Mouse (Mus musculus): ENCODE results near the gene Cog5. TPM values are rescaled to one million over a fixed set of nuclear protein-coding genes. Genes with fewer than 3 reads are reported as not detected.
"Not testable (repeated sequence)": the region's sequence is repeated elsewhere in the genome, so short reads cannot be mapped to it uniquely, and the experiment has no call there.

Gene Cog5
- total RNA-seq (2021) = 10 to 100 TPM; 55.2 to 56.0 TPM
- long read RNA-seq, experiment 1, partial matches to known transcripts = 9 of 16 reads
- long read RNA-seq, experiment 1, other reads (novel, unspliced or antisense) = 4 of 16 reads
- long read RNA-seq, experiment 2, transcript Cog5-201 (23 exons, 2,997 nt) = major isoform, 5 of 25 reads
- long read RNA-seq, experiment 2, partial matches to known transcripts = 16 of 25 reads
- long read RNA-seq, experiment 2, other reads (novel, unspliced or antisense) = 3 of 25 reads

DNA sequence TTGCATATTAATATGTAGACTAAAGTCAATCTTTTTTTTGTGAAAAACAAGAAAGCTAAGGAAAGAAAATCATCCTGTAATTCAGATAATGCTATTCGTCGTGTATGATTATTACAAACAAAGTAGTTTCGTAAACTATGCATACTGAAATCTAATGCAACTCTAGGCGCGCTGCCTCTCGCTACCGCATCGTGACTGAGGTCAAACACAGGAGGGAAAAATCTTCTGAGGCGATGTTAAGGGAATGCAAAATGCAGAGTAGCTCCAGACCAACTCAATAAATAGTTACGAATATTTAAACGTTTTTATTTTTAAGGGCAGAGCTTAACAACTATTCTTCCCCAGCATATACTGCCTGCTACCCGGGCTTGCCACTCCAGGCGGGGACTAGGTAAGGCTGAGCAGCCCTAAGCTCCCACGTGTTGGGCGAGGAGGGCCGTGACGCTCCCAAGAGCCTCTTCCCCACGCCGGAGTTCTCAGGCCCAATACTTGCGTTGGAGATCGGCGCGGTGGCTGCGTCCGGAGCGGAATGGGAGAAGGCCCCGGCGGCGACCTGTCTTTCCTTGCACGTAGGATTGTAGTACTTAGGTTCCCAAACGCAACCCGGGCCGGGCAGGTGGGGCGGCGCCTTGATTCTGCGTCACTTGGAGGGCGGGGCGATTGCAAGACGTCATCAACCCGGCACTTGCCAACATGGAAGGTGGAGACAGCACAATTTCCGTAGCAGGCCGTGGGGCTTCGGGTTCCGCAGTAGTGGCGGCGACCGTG is at the start of gene Cog5, which contains the start of gene Dus4l:
TSS of gene Cog5 (plus strand) at position 673 of the 768 bp plus-strand sequence.
TSS of gene Dus4l (minus strand) at position 630 of the 768 bp plus-strand sequence.
- peak; percentile 96 to 99 for DNase-seq
- intact Hi-C loops (cut with DNase I) = loop anchor here (5.0 kb wide), 1 partner anchor 157 kb away; the partner anchor contains the start of gene Cbll1

- DNase-seq = no peak
- intact Hi-C loops (cut with DNase I) = no loop called here
Measured at GRCm38 (mm10) chr12:31604894-31605293, 49.8 kb upstream of the Cog5 start.

DNA sequence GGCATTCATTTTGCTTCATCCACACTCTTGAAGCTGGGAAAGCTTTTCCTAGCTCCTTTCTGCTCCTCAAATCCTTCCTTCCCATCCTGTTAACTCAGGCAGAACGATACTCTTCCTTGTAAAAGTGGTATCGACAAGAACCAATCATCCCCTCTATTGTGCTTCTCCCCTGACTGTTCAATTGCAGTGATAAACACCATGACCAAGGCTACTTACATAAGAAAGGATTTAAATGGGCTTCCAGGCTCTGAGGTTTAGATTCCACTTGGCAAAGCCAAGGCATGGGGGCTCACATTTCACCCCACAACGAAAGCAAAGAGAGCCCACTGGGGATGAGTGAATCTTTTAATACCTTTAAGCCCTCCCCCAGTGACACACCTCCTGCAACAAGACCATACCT is 46.5 kb upstream of the Cog5 start:
- intact Hi-C loops (cut with DNase I) = no loop called here
- no peak for DNase-seq

DNA sequence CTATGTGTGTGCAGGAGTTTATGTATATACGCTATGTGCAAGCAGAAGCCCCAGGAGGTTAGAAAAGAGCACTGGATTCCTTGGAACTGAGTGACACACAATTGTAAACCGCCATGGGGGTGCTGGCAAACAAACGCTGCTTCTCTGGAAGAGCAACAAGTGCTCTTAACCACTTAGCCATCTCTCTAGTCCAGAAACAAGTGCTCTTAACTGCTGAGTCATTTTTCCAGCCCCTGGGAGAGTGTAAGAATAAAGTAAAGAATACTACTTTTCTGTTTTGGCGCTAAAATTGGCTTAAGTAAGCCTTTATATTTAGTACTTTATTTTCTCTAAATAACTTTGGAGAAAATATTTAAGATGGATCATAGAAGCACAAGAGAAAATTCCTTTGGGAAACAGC is 41.3 kb upstream of the Cog5 start:
- no peak for DNase-seq
- intact Hi-C loops (cut with DNase I) = no loop called here

DNA sequence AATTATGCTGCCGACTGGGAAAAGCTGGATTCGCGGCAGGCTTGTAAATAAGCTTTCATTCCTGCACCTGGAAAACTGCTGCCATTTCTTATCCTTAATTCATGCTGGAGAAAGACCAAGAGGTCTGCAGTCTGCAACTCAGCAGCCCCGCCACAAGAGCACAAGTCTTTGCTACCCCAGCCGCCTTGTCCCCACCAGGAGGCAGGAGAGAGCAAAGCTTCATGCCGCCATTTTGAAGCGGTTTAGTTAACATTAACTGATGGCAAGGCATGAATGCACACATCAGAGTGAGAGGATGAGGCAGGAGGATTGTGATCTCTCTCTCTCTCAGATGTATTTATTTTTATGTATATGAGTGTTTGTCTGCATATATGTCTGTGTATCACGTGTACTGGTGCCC is 34.6 kb upstream of the Cog5 start:
- intact Hi-C loops (cut with DNase I) = no loop called here
- DNase-seq = no peak

- DNase-seq = no peak
- intact Hi-C loops (cut with DNase I) = no loop called here
Measured at GRCm38 (mm10) chr12:31625016-31625415, 29.7 kb upstream of the Cog5 start.

DNA sequence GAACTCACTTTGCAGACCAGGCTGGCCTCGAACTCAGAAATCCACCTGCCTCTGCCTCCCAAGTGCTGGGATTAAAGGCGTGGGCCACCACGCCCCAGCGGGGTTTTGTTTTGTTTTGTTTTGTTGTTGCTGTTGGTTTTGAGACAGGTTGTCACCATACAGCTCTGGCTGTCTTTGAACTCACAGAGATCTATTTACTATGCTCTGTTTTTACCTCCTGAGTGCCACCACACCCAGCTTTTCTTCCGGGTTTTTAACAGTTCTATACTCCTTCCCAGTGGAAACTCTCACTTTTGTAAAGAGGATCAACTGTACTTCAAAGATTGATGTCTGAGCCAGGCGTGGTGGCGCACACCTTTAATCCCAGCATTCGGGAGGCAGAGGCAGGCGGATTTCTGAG is 26.3 kb upstream of the Cog5 start:
- intact Hi-C loops (cut with DNase I); DNase-seq: not testable (repeated sequence)

DNA sequence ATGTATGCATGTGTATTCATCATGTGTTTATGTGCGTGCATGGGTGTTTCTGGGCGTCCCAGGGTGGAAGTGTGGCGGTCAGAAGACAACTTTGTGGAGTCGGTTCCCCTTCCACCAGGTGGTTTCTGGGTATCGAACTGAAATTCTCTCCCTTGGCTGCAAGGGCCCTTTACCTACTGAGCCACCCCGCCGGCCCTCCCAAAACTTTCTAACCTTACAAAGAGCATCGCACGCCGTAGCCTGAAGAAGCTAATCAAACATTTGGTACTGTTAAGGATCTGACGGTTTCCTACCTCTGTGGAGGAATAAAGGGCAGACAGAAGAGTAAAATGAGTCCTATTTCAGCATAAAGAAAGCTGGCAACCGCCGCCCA is 20.7 kb upstream of the Cog5 start:
- DNase-seq = peak; percentile 12 to 37
- intact Hi-C loops (cut with DNase I) = loop anchor here (2.0 to 5.0 kb wide), 3 partner anchors 17 to 127 kb away; no protein-coding TSS in a partner anchor

DNA sequence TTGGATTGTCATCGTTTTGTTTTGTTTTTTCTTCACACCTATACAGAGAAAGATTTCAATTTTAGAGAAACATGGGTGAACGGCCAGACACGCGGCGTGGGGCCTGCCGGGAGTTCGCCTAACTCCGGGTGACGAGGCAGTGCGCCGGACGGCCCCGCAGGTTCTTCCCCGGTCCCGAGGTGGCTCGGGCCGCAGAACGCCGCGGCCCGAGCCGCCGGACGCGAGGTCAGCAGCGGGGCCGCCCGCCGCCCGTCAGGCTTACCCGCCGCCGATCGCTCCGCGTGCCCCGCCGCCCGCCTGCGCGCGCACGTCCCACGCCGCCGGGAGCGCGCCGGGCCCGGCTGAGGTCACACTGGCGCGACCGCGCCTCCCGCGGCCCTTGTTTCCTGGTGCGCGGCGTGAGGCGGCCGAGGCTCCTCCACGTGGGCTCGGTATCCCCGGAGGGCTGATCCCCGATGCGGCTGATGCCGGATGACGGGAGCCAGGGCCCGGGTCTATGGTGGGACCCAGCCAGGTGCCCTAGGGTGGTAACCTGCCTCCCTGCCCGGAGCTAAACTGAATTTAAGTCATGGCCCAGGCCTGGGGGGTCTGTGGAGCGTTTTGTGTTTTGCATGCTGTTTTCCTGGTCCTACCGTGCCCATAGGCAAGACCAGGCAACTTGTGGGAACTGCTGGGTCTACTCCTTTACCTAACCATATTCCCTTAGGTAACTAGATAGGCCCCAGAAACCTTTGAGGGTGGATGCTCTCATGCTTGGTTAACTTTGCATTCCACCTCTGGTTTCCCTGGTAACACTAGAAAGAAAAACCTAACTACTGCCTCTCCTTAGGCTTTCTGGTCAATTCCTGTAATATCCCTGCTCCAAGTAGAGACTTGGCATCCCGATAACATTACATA is 20.1 kb upstream of the Cog5 start, which contains the start of gene Bcap29:
TSS of gene Bcap29 (minus strand) at position 316 of the 897 bp plus-strand sequence.
- peak; percentile 87 to 90 for DNase-seq
- intact Hi-C loops (cut with DNase I) = loop anchor here (2.0 to 5.0 kb wide), 3 partner anchors 16 to 127 kb away; no protein-coding TSS in a partner anchor

- DNase-seq = no peak
- intact Hi-C loops (cut with DNase I) = loop anchor here (2.0 kb wide), 1 partner anchor 16 kb away; no protein-coding TSS in a partner anchor
Measured at GRCm38 (mm10) chr12:31635240-31635607, 19.4 kb upstream of the Cog5 start.

DNA sequence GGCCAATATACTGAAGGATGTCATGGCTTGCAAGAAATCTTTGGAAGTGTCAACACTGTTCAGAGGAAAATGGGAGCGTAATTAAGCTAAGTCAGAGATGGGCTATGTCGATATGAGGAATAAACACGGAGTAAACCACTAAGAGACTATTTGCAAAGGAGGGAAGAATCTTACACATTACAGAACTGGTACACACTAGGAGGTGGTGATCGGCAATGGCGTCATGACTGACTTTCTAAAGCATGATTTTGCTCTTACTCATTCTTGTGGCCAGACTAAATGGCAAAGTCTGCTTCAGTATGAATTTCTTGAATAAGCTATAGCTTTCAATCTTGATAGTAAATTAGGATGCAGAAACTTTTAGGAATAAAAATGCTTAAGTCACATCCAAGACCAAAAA is 1.1 kb upstream of the Cog5 start:
- DNase-seq = no peak
- intact Hi-C loops (cut with DNase I) = loop anchor here (5.0 kb wide), 1 partner anchor 156 kb away; the partner anchor contains the start of gene Cbll1

- intact Hi-C loops (cut with DNase I) = loop anchor here (5.0 kb wide), 1 partner anchor 158 kb away; the partner anchor contains the start of gene Cbll1
- no peak for DNase-seq
Measured at GRCm38 (mm10) chr12:31654965-31655477, 352 bp downstream of the Cog5 start.

- intact Hi-C loops (cut with DNase I) = no loop called here
- DNase-seq = no peak
Measured at GRCm38 (mm10) chr12:31656841-31657240, 2.2 kb downstream of the Cog5 start.

DNA sequence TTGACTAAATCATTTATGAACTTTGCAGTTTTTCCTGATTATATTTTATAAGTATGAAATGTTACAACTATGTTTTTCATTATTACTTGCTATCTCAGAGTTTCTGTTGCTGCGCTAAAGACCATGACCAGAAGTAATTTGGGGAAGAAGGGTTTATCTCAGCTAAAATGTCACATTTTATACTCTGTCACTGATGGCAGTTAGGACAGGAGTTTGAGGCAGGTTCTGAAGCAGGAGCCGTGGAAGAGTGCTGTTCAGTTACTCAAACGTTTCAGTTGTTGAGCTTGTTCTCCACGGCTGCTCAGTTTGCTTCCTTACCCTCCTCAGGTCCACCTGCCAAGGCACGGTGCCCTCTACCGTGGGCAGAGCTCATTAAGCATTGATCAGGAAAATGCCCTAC is 11.3 kb downstream of the Cog5 start:
- intact Hi-C loops (cut with DNase I) = no loop called here
- DNase-seq = no peak

- intact Hi-C loops (cut with DNase I) = no loop called here
Measured at GRCm38 (mm10) chr12:31667187-31667586, 12.5 kb downstream of the Cog5 start.

DNA sequence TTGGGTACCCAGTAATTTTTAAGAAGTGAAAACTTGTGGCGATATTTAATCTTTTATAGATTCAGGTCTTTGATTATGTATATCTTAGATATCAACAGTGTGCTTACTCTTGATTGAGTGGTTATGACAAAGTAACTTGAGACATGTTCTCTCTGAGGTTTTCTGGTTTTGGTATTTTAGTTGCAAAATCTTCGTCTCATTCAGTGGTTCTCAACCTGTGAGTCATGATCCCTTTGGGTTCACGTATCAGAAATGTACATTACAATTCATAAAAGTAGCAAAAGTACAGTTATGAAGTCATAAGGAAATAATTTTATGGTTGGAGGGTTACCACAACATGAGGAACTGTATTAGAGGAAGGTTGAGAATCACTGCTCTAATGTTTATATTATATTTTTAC is 32.0 kb downstream of the Cog5 start:
- intact Hi-C loops (cut with DNase I) = no loop called here
- DNase-seq = no peak

More at GRCm38 (mm10) chr12:31667187-31667586, 12.5 kb downstream of the Cog5 start:
- DNase-seq = no peak

GRCm38 (mm10) chr12:31693278-31693677 is 38.6 kb downstream of the Cog5 start:
- DNase-seq = no peak
- intact Hi-C loops (cut with DNase I) = no loop called here

DNA sequence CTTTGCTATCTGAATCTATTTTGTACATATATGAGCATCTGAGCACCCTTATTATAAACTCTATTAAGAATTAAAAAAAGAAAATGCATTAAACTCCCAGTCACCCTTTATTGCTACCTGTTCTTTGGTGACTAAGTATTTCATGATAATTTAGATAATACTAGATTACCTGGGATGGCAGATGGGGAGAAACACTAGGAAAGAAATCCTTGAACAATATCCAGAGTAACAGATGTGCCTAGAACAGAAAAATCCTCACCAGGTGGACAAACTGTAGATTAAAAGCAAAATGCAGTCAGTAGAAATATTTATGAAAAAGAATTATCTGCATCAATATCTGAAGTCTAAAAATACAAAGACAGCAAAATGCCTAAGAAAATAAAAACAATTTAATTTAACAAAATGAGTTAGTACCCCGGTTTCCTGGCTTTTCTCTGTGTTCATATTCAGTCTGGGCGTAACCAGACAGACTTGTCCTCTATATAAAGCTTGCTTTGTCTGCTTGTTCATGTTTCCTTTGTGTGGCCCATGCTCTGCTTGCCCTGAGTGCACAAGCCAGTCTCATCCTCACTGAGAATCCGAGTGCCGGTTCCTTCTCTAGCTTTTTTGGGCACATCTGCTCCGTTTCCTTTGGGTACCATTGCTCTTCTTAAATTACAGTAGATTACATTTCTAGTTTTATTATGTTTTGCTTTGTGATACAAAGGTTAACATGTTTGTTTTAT is 46.1 kb downstream of the Cog5 start:
- DNase-seq = no peak
- intact Hi-C loops (cut with DNase I) = no loop called here

DNA sequence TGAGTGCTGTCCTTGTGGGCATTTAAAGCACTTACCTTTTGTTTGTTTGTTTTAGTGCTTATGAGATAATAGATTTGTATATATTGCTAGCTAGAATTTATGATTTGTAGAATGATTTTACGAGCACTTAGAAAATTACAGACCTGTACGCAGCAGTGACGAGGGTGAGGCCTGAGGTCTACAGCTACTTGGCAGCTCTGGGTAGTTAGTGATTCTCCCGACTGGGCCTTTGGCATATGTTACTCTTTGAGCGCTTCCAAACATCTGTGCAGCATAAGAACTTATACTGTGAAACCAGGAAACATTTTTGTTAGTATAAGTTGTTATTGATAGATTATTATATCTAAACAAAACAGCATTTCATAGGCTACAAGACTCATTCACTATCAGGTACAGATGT is 46.7 kb downstream of the Cog5 start:
- no peak for DNase-seq
- intact Hi-C loops (cut with DNase I) = no loop called here

DNA sequence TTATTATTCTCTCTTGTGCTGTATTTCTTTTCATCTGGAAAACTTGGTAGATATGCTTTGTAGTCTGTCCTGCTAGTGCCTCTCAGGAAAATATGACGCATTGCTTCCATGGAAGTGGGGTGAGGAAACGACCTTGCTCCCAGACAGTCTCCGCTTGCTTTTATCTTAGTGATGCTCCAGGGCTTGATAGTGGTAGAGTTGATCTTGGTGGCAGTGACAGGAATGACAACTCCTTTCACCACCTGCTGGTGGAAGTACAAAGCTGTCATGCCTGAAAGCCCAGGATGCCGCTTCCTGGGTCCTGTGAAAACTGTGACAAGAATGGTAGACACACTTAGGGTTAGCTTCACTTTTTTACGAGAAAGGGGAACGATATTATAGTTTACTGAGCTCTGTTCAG is 49.2 kb downstream of the Cog5 start:
- DNase-seq = peak in 1 of 2 experiments; percentile 61
- intact Hi-C loops (cut with DNase I) = no loop called here

Data from heart, postnatal 14 days (tissue).